Mouse (Mus musculus): ENCODE results near the gene Tchh. TPM values are rescaled to one million over a fixed set of nuclear protein-coding genes. Genes with fewer than 3 reads are reported as not detected.

The Tchh gene
- total and polyA plus RNA-seq, 3 experiments, result not detected

DNA sequence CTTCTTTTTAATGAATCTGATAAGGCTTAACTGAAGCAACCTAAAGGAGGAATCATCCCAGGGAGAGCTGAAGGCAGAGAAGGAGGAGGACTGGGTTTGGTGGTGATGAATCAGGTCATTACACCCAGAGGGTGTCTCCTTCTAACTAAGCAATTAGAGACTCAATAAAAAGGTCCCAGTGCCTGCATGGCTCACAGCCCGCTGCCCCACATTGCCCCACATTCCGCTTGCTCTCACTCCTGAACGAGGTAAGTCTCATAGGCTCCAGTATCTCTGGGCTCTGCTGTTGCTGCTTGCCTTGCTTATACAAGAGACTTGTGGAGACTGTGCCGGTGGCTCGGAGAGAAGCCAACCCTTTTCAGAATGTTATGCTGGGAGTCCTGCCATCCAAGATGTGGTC, 26.4 kb downstream of the Tchh start, which contains the start of gene Tchhl1:
Gene Tchhl1 (plus strand): TSS at position 194 of the 400 bp plus-strand sequence.
- Histone ChIP-seq H3K79me2 (replicated peaks; ENCODE audit: control insufficient read depth, extremely low read depth, insufficient read depth, poor library complexity, severe bottlenecking) (no peaks in the 10 kb centered on the region), H3K9me3 (replicated peaks; ENCODE audit: low read length) (no peaks in the 10 kb centered on the region), H3K4me2 (ENCODE audit: insufficient read depth, low read depth, poor library complexity, severe bottlenecking) (peak within 1 kb of the TSS; percentile 78), H3K4me3 (replicated peaks in 1 of 3; ENCODE audit: low read depth in 2 of 3, low read length in 2 of 3, poor library complexity in 1 of 3) (no peak within 1 kb of the TSS), H3K9ac (ENCODE audit: insufficient read depth, low read depth) (no peak within 1 kb of the TSS), H3K4me1 (ENCODE audit: control insufficient read depth in 1 of 2, insufficient read depth in 2 of 2) (no peaks in the 10 kb centered on the region), H3K36me3 (replicated peaks in 1 of 2; ENCODE audit: control insufficient read depth in 1 of 2, insufficient read depth in 1 of 2, low read length in 1 of 2) (no peaks in the 10 kb centered on the region), H3K27ac (ENCODE audit: insufficient read depth, low read depth) (no peak within 1 kb of the TSS), H3K27me3 (replicated peaks) (no peaks in the 10 kb centered on the region)
- dilution Hi-C loops (cut with MboI; ENCODE audit: extremely low pct_ligation_motif_present, extremely low pct_unique_long_range_greater_than_20kb, low sequenced_read_pairs) (no loop called here), in situ Hi-C loops (cut with MboI; ENCODE audit: low pct_ligation_motif_present, low pct_unique_long_range_greater_than_20kb, low sequenced_read_pairs) (no loop called here)
- TF ChIP-seq NRF1 (IDR thresholded peaks at IDR 0.05; ENCODE audit: low read depth, low read length), result no peak
- TF ChIP-seq MAX (IDR thresholded peaks at IDR 0.05; ENCODE audit: low read length), result no peak
- no peak for TF ChIP-seq MXI1 (IDR thresholded peaks at IDR 0.05; ENCODE audit: low read depth, low read length)
- no peak for TF ChIP-seq JUN (IDR thresholded peaks at IDR 0.05; ENCODE audit: insufficient read depth, low read depth, low read length)
- no peak for TF ChIP-seq TCF12 (IDR thresholded peaks at IDR 0.05; ENCODE audit: low read depth, low read length)
- no peak for DNase-seq (ENCODE audit: extremely low read depth)

DNA sequence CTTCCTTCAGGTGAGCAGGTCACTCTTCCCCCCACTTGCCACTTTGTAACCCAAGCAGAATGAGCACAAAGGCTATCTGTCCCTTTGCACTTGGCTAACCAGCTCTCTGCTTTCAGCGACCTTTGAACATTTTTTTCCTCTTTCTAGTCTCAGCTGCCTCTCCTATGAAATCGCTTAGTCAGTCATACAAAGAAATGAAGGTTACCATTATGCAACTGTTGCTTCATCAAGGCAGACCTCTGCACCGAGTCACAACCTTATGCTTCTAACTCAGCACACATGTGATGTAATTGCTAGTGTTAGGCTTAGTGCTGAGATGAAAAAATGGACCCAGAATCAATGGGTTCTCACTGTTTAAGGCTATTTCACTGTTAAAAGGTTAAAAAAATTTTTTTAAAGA, 27.5 kb downstream of the Tchh start:
- in situ Hi-C loops (cut with MboI; ENCODE audit: low pct_ligation_motif_present, low pct_unique_long_range_greater_than_20kb, low sequenced_read_pairs) (no loop called here), dilution Hi-C loops (cut with MboI; ENCODE audit: extremely low pct_ligation_motif_present, extremely low pct_unique_long_range_greater_than_20kb, low sequenced_read_pairs) (no loop called here)
- no peak for DNase-seq (ENCODE audit: extremely low read depth)
- no peaks in the 10 kb centered on the region for H3K36me3 ChIP-seq (replicated peaks in 1 of 2; ENCODE audit: control insufficient read depth in 1 of 2, insufficient read depth in 1 of 2, low read length in 1 of 2)
- no peaks in the 10 kb centered on the region for H3K79me2 ChIP-seq (replicated peaks; ENCODE audit: control insufficient read depth, extremely low read depth, insufficient read depth, poor library complexity, severe bottlenecking)
- no peak overlapping the region for H3K4me2 ChIP-seq (ENCODE audit: insufficient read depth, low read depth, poor library complexity, severe bottlenecking)
- no peak overlapping the region for H3K9ac ChIP-seq (ENCODE audit: insufficient read depth, low read depth)
- H3K27ac ChIP-seq (ENCODE audit: insufficient read depth, low read depth), result no peak overlapping the region
- H3K27me3 ChIP-seq (replicated peaks), result no peaks in the 10 kb centered on the region
- no peak for TF ChIP-seq RAD21 (IDR thresholded peaks at IDR 0.05; ENCODE audit: low read depth, low read length)
- no peak for TF ChIP-seq CHD1 (IDR thresholded peaks at IDR 0.05; ENCODE audit: low read depth, low read length)
- TF ChIP-seq ZKSCAN1 (IDR thresholded peaks at IDR 0.05; ENCODE audit: borderline replicate concordance, low read depth, low read length), result no peak
- no peak for TF ChIP-seq RCOR1 (conservative IDR thresholded peaks at IDR 0.05; ENCODE audit: low read depth, low read length)
- no peak for TF ChIP-seq NRF1 (IDR thresholded peaks at IDR 0.05; ENCODE audit: low read depth, low read length)
- TF ChIP-seq JUN (IDR thresholded peaks at IDR 0.05; ENCODE audit: insufficient read depth, low read depth, low read length), result no peak
- no peak for TF ChIP-seq MYC (IDR thresholded peaks at IDR 0.05; ENCODE audit: low read depth, low read length)
- TF ChIP-seq IRF4 (IDR thresholded peaks at IDR 0.05; ENCODE audit: low read depth, low read length), result no peak
- no peak for TF ChIP-seq PAX5 (IDR thresholded peaks at IDR 0.05; ENCODE audit: low read length)
- no peak for TF ChIP-seq ZC3H11A (IDR thresholded peaks at IDR 0.05; ENCODE audit: low read depth, low read length)
- TF ChIP-seq CHD2 (IDR thresholded peaks at IDR 0.05; ENCODE audit: low read length), result no peak
- no peak for TF ChIP-seq MAZ (IDR thresholded peaks at IDR 0.05; ENCODE audit: low read depth, low read length)
- TF ChIP-seq CTCF (conservative IDR thresholded peaks at IDR 0.05 in 1 of 2, IDR thresholded peaks at IDR 0.05 in 1 of 2; ENCODE audit: low read depth in 2 of 2, low read length in 2 of 2), result no peak
- no peak for TF ChIP-seq TBP (conservative IDR thresholded peaks at IDR 0.05; ENCODE audit: low read depth, low read length)
- no peak for TF ChIP-seq POLR2A (IDR thresholded peaks at IDR 0.05; ENCODE audit: low read depth, low read length)
- TF ChIP-seq NELFE (IDR thresholded peaks at IDR 0.05; ENCODE audit: low read depth, low read length), result no peak
- no peak for TF ChIP-seq MEF2A (IDR thresholded peaks at IDR 0.05; ENCODE audit: borderline replicate concordance, low read depth, low read length)
- H3K4me1 ChIP-seq (ENCODE audit: control insufficient read depth in 1 of 2, insufficient read depth in 2 of 2), result no peaks in the 10 kb centered on the region
- H3K4me3 ChIP-seq (replicated peaks in 1 of 3; ENCODE audit: low read depth in 2 of 3, low read length in 2 of 3, poor library complexity in 1 of 3), result no peak overlapping the region
- no peaks in the 10 kb centered on the region for H3K9me3 ChIP-seq (replicated peaks; ENCODE audit: low read length)

All from CH12.LX (cell line).